ENCODE assay signal across 8 mouse cellular contexts in the genomic region with DNA sequence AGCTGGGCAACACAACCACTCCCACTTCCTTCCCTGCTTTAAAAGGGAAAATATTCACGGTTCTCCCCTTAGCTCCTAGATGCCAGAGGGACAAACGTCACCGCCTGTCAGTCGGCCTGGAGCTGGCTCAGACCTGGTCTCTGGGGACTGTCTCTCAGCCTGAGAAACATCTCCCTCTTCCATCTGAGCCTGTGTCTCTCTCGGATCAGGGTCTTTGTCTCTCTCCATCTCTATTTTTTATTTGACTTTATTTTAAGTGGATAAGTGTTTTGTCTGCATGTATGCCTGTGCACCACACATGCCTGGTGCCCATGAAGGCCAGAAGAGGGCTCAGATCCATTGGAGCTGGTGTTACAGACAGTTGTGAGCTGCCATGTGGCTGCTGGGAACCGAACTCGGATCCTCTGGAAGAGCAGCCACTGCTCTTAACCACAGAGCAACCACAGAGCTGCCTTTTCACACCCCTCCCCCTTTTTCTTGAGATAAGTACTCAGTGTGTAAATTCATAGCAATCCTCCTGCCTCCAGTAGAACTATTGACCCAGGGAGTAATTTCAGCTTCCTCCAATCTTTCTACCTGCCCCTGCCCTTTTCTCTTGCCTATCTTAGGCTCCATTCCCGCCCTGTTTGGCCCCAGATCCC. TPM values are rescaled to one million over a fixed set of nuclear protein-coding genes. Genes with fewer than 3 reads are reported as not detected.
DNase-seq lines count a peak whose midpoint lies in the region; TF ChIP-seq lines count a peak whose summit lies in the region.

No protein-coding gene starts in this region.

- peak overlapping the region; percentile 79; the same call in 1 of the 2 replicates for H3K27ac ChIP-seq in ES-E14 (ENCODE audit: insufficient read depth, low read depth, low read length, poor library complexity, severe bottlenecking)
- H3K27ac ChIP-seq in limb, embryonic 10.5 days: peak overlapping the region; percentile 82

- peaks cover 2% of the 10 kb centered on the region; the same call in 1 of the 2 replicates for H3K36me3 ChIP-seq in ES-E14 (ENCODE audit: control insufficient read depth, insufficient read depth, low read length, poor library complexity, severe bottlenecking)
- no peaks in the 10 kb centered on the region for H3K36me3 ChIP-seq in limb, embryonic 10.5 days

- H3K4me3 ChIP-seq in ES-E14 (ENCODE audit: insufficient read depth in 1 of 2, low read depth in 1 of 2, low read length in 2 of 2, poor library complexity in 1 of 2, severe bottlenecking in 1 of 2): 0 out of 4 replicates have a peak overlapping the region, but pooled peaks of 1 of the 2 experiments have one; percentile 8
- H3K4me3 ChIP-seq in limb, embryonic 10.5 days: peak overlapping the region; percentile 20

- no peaks in the 10 kb centered on the region for H3K9me3 ChIP-seq in ES-E14 (ENCODE audit: control insufficient read depth, insufficient read depth, low read depth, low read length)
- H3K9me3 ChIP-seq in limb, embryonic 10.5 days (replicated peaks): no peaks in the 10 kb centered on the region

- H3K9ac ChIP-seq in ES-E14 (ENCODE audit: insufficient read depth, low read depth, low read length, poor library complexity, severe bottlenecking): peak overlapping the region; percentile 31; the same call in 1 of the 2 replicates

- in situ Hi-C loops in ES-E14 (cut with MboI; ENCODE audit: low sequenced_read_pairs in 2 of 2, unreplicated experiment in 2 of 2): no loop called here

- H3K27me3 ChIP-seq in limb, embryonic 10.5 days (ENCODE audit: low read depth, poor library complexity, severe bottlenecking): peaks cover 35% of the 10 kb centered on the region

- 18% methylated on average over 8 of the region's 8 CpGs for WGBS in limb, embryonic 10.5 days

- peak; percentile 57 for DNase-seq in embryo, embryonic 10 days (ENCODE audit: low spot score)
- DNase-seq in embryo, embryonic 9.5 days (ENCODE audit: extremely low spot score): no peak
- DNase-seq in ES-E14 (ENCODE audit: low read depth, low spot score) (no peak), MN1 (ENCODE audit: low spot score) (no peak)
- DNase-seq in heart, adult 8-10 months (ENCODE audit: low spot score): peak; percentile 63
- DNase-seq in limb, embryonic 10.5 days (ENCODE audit: low spot score): no peak
- no peak for DNase-seq in urinary bladder, postnatal 10 days (ENCODE audit: low spot score)
- DNase-seq in frontal cortex, postnatal 25 days (ENCODE audit: low spot score in 2 of 2): no peak

- H3K4me1 ChIP-seq in ES-E14 (ENCODE audit: control insufficient read depth in 2 of 2, insufficient read depth in 2 of 2, low read length in 2 of 2, poor library complexity in 1 of 2): peaks cover 9 to 40% of the 10 kb centered on the region in 2 experiments; a peak in 3 of 4 replicates
- H3K4me1 ChIP-seq in limb, embryonic 10.5 days: peaks cover 60% of the 10 kb centered on the region

TF ChIP-seq in ES-E14, 5 proteins besides CTCF, POLR2A, EP300 and RAD21:
- no peak for TF ChIP-seq MAFK (IDR thresholded peaks at IDR 0.05; ENCODE audit: insufficient read depth, low read depth, low read length)
- TF ChIP-seq ZNF384 (IDR thresholded peaks at IDR 0.05; ENCODE audit: low read depth, low read length): no peak
- TF ChIP-seq CHD2 (IDR thresholded peaks at IDR 0.05; ENCODE audit: low read depth, low read length): no peak
- no peak for TF ChIP-seq ZC3H11A (IDR thresholded peaks at IDR 0.05; ENCODE audit: borderline replicate concordance, low read depth, low read length)
- TF ChIP-seq HCFC1 (IDR thresholded peaks at IDR 0.05; ENCODE audit: borderline replicate concordance, insufficient read depth, low read length): no peak

RNA-seq across cellular contexts. Expression of a gene that starts 3.5 kb away (rescaled TPM):
- 10.6 and 11.2 TPM in 2 replicates for total RNA-seq in ES-E14 (2012; rRNA removed)
- 10 to 100 TPM in 1 of 4 experiments, 1 to 10 TPM in 3; 5.4 to 10.1 (median 7.1) TPM for total RNA-seq in heart, adult 8-10 months (2022)
- 5.4 and 6.1 TPM in 2 replicates for polyA plus RNA-seq in limb, embryonic 10.5 days (2016; fragmentation: Nextera tagmentation; extraction: Ambion mirVana)

RNA-seq across cellular contexts. Expression of a gene that starts 10.9 kb away (rescaled TPM):
- total RNA-seq in ES-E14 (2012; rRNA removed): 202 and 424 TPM in 2 replicates
- total RNA-seq in heart, adult 8-10 months (2022): 10 to 100 TPM; 47.3 to 54.5 (median 53.2) TPM
- 58.8 and 71.8 TPM in 2 replicates for polyA plus RNA-seq in limb, embryonic 10.5 days (2016; fragmentation: Nextera tagmentation; extraction: Ambion mirVana)

RNA-seq across cellular contexts. Expression of a gene that starts 11.2 kb away (rescaled TPM):
- 18.0 and 20.0 TPM in 2 replicates for total RNA-seq in ES-E14 (2012; rRNA removed)
- under 1 TPM in 3 of 4 experiments, not detected in 1; 0.13 to 0.23 (median 0.22) TPM for total RNA-seq in heart, adult 8-10 months (2022)
- polyA plus RNA-seq in limb, embryonic 10.5 days (2016; fragmentation: Nextera tagmentation; extraction: Ambion mirVana): 24.0 and 32.9 TPM in 2 replicates

RNA-seq across cellular contexts. Expression of a gene that starts 44.3 kb away (rescaled TPM):
- total RNA-seq in ES-E14 (2012; rRNA removed): 19.9 and 20.0 TPM in 2 replicates
- total RNA-seq in heart, adult 8-10 months (2022): 1 to 10 TPM; 1.7 to 3.9 (median 2.6) TPM
- polyA plus RNA-seq in limb, embryonic 10.5 days (2016; fragmentation: Nextera tagmentation; extraction: Ambion mirVana): 2.6 and 3.4 TPM in 2 replicates

RNA-seq across cellular contexts. Expression of a gene that starts 54.4 kb away (rescaled TPM):
- total RNA-seq in ES-E14 (2012; rRNA removed): 201 and 296 TPM in 2 replicates
- 10 to 100 TPM; 66.2 to 78.1 (median 70.0) TPM for total RNA-seq in heart, adult 8-10 months (2022)
- polyA plus RNA-seq in limb, embryonic 10.5 days (2016; fragmentation: Nextera tagmentation; extraction: Ambion mirVana): 99.8 and 103 TPM in 2 replicates

Comparison
In these comparisons a context has a peak if more than half of its experiments do, and no peak if none do; other contexts are left out.
1. DNase-seq: peak in embryo, embryonic 10 days (single experiment) and heart, adult 8-10 months (single experiment); none in embryo, embryonic 9.5 days (single experiment), ES-E14 (single experiment), limb, embryonic 10.5 days (single experiment), MN1 (single experiment), urinary bladder, postnatal 10 days (single experiment) and frontal cortex, postnatal 25 days (0 of 2).
2. RNA of a gene that starts 11.2 kb away (total RNA-seq): 18.0 to 20.0 TPM in ES-E14; 0.13 to 0.23 TPM in heart, adult 8-10 months; every median in the first group is over 10 times any median in the second.